Mouse (Mus musculus) urinary bladder, postnatal 4 days (tissue): Measurements from ENCODE around the gene Olfml2a.
A peak's percentile ranks its signal among the peaks of the same experiment; 100 is the strongest.

ENCODE experiments used
- DNase-seq, 2 experiments: peaks; one replicate each; pipeline ENCODE4 v3.0.0; 2021 to 2022; ENCODE audit warnings: low spot score in 2 of 2

The Olfml2a gene

DNA sequence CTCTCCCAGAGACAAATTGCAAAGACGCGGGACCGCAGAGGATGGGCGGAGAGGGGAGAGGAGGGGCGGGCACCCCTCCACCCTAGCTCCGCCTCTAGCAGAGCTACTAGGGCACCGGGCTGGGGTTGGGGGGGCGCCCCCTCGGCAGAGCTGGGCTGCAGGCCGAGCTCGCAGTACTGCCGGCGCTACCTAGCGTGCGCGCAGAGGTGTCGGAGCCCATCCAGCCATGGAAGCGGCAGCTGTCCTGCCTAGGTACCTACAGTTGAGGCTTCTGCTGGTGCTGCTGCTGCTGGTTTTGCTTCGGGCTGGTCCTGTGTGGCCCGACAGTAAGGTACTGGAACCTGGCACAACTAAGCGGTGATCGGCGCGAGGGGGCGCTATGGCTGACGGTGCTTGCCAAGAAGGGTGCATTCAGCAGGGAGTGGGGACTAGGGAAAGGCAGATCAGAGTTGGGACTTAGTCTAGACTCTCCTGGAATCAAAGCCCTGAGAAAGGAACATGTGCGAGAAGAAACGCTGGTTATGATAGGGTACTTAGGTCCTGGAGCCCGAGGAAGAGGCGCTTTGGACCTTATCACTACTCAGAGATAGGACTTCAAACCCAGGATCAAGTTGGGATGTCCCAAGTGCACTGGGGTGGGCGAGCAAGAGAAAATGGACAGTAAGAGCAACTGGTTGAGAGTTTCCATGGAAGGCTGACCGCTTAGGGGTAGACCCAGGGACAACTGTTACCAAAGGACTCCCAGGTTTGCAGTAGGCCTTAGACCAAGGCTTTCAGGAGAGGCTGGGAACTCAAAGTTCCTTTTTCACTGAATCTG lies at the start of gene Olfml2a:
TSS of gene Olfml2a (plus strand) at position 128 of the 817 bp plus-strand sequence.
- peak; percentile 65 to 79 for DNase-seq

DNA sequence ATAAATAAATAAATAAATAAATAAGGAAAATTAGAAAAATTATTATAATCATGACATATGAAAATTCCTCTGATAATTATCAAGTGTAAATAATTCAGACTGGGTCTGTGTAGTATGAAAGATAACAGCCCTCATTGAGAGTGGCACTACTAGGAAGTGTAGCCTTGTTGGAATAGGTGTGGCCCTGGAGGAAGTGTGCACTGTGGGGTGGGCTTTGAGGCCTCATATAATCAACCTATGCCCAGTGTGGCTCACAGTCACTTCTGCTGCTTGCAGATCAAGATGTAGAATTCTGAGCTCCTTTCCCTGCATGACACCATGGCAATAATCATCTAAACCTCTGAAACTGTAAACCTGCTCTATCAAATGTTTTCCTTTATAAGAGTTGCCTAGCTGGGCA lies 28.9 kb upstream of the Olfml2a start:
- no peak for DNase-seq

DNA sequence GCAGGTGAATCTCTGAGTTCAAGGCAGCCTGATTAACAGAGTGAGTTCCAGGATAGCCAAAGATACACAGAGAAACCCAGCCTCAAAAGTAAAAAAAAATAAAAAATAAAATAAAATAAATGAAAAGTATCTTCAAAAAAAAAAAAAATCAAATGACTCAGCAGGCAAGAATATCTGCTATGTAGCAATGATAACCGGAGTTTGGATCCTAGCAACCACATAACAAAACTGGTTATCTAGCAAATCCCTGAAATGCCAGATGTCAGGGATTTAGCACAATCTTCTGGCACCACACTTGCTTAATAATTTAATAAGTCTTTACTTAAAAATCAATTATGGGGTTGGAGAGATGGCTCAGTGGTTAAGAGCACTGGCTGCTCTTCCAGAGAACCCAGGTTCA lies 27.5 kb upstream of the Olfml2a start:
- no peak for DNase-seq

DNA sequence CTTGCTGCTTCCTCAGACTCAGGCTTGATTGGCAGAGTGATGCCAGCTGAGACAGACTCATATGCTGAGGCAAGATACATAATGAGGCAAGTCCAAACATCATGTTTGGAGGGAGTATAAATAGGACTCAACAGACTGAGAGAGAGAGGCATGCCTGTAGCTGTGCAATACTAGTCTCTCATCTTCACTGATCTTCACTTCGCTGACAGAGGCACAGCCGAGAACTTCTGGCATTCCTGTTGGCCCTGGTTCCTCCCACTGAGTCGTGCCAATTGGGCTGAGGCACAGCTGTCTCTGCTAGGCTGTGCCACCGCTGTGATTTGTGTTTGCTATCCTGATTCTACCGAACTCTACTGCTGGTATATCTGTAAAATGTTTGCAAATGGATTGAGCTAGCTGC lies 25.7 kb upstream of the Olfml2a start:
- no peak for DNase-seq

DNA sequence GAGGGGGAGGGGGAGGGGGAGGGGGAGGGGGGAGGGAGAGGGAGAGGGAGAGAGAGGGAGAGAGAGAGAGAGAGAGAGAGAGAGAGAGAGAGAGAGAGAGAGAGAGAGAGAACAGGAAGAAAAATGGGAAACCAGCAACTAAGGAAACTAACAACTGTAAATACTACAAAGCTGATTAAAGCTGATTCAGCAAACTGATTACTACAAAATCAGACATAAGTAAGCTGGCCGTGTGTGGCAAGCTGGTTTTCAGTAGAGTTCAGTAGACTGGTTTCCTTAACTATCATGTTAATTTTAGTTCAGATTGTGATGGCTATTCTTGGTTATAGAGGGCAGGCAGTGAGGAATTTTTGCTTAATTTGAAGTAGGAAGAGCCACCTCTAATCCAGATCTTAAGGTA lies 23.2 kb upstream of the Olfml2a start:
- DNase-seq: no peak

DNA sequence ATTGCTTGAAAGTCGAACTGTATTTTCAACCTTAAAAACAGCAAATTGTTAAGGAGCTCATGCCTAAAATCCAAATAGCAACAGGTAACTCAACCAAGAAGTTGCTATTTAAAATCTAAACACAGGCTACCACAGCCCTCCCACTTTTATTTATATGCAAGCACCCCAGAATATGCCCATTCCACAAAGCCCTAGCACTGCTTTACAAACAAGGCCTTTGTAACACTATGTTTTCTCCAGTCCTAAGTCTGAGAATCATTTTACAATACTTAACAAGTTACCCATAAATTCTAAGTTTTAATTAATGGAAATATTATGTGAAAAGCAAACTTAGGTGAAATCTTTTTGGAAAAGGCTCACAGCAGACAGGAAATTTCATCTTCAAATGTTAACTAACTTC lies 17.3 kb upstream of the Olfml2a start:
- DNase-seq: no peak

DNA sequence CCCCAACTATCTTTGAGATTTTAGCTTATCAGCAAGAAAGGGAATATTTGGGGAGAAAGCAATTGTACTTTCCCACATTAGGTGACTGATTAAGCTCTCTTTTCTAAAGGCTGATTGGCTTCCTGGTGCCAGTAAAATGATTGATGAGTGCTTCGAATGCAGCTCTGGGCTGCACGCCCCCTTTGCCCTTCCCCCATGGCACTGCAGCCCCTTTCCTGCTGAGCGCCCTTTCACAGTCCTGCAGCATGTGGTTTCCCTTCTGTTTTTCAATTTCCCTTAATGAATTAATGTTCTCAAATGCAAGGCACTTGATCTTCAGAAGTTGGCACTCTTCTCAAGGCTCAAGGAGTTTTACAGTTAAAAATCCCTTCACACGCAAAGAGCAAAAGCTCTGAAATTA lies 16.8 kb upstream of the Olfml2a start:
- no peak for DNase-seq

DNA sequence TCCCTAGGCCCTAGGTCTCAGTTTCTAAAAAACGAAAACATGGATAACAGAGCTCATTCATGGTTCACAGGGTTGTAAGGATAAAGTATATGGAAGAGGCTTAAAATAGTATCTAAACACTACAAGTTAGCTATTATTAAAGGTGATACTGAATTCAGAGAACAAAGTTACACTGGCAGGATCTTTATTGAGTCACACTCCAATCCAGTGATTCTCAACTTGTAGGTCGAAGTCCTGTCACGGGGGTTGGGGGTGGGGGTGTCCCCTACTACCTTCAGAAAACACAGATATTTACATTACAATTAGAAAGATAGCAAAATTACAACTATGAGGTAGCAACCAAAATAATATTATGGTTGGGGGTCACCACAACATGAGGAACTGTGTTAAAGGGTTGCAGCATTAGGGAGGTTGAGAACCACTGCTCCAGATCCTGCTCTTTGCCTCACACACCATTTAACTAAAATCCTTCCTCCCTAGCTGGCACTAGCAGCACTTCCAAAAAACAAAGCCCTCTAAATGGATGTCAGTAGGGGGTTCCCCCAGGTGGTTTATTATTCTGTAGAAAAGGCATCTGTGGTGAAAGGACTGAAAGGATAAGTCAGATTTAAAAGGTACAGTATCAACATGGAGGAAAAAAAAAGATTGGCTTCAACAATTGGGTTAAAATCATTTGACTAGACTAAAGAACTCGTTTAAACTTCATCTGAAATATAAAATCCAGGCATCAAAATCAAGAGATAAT lies 14.7 kb upstream of the Olfml2a start:
- no peak for DNase-seq

DNA sequence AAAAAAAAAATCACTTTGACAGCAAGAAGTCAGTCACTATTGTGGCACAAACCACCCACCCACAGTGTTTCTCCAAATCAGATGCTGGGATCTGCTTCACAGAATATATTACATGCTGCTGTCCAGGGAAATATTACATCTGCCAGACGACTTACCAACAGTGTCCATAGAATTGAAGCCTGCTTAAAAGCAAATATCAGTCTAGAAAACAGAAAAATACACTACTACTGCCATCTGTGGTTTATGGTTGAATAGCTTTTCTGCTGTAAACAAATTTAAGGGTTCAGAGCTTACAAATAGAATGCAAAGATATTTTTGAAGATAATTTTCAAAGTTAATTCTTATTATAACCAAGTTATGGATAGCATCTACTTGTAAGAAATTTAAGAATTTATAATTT lies 10.4 kb upstream of the Olfml2a start:
- no peak for DNase-seq

DNA sequence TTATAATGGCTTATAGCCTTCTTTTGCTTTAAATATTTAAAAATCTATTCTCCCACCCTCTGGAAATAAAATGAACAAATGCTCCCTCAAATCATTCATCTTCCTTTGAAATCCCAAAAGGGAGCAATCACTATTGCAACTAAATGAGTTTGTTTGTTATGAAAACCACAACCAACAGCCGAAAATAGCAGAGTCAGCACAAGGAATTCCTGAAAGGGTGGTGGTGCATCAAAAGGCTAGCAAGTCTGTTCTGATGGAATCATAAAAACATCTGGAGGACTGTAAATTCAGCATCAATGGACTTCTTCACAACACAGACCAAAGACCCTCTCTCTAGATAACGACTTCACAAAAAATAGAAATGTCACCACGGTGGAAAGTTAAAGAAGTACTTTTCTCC lies 8.3 kb upstream of the Olfml2a start:
- DNase-seq: no peak

DNA sequence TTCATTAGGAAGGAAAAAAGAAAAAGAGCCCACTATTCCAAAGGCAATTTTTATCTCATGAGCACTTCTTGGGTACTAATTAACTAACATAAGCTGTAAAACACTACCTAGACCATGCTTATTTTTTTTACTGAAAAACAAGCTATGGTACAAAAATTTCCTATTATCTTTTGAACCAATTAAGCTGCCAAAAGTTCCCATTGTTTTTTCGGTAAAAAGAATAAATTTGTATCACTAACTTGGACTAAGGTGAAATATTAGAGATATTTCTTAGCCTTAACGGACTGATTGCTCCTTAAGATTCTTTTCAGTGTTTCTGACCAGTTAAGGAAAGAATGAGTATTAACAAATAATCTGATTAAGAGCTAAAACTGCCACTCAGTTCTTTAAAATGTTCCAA lies 7.9 kb upstream of the Olfml2a start:
- no peak for DNase-seq

DNA sequence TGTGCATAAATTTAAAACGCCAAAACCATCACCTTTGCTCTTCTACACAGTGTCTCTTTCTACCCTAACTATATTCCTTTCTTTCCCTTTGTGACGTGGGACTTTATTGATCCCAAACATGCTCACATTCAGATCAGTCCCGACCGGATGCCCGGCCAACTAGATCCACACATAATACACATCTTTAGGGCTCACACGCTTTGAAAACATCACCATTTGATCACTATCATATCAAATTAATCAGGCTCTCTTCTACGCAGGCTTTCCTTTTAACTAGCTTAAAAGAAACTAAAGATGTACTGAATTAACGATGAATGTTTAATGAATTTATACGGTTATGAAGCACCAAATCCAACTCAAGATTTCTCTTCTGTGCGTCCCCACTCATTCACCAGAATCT lies 7.2 kb upstream of the Olfml2a start:
- no peak for DNase-seq

DNA sequence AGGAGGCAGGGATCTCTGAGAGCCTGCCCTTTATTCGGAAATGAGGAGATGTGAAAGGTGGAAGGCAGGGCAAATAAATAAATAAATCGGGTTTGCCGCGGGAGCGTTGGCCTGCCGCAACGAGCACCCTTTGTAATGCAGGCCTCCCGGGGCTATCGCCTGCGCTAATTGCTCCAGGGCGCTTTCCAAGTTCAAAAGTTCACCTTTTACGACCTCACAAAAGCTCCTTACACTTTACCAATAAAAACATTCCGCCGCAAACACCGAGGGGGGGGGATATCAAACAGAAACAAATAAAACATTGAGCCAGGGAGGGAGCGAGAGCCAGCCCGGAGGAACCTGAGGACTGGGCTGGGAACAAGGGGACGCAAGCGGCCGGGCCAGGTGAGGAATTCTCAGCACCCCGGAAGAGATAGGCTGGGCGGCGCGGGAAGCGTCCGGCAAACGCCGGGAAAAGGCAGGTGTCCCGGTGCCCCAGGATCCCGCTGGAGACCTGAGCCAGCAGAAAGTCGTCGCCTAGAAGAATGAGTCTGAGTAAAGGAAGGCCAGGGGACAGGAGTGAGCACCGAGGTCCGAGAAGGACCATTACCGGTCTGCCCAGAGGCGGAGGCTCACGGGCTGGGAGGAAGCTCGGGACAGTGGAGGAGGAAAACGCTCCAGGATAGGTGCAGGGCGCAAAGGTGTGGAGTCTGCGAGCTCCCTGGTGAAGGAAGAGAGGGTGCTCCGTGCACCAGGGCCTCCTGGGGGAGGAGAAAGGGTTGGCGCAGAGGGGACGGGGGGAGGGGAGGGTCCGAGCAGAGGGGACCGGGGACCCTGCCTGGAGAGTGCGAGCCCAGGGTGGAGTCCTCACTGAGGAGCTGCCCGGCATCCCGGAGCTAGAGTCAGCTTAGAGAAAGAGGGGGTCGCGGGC lies 6.4 kb upstream of the Olfml2a start:
- DNase-seq: no peak

DNA sequence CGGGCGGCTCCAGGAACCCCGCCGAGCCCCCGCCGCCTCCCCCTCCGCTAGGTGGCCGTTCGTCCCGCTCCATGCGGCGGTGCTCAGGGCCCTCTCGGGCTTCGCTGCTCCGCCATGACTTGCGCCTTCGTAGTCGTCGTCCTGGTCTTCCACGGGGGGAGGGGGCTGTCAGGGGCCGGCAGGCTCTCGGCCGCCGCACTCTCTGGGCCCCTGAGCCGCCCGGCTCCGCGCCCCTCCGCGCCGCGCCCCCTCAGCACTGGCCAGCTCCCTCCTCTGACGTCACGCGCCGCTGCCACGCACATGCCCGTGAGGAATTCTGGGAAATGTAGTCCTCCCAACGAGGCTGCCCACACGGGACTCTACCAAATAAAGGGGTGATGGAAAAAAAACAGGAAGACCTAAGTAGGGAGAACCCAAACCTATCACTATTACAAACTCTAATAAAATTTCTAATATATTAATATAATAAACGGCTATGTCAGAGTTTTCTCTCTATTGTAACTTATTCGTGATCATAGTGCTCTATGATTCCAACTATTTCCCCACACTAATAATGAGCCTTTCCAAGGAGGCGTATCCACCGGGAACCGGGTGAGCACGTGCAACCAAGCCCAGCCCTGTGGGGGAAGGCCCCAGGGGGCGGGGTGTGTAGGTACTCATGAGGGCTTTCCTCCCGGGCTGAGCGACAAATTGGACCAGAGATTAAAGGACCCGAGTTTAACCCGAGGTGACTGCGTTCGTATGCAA lies 5.5 kb upstream of the Olfml2a start:
- DNase-seq: peak; percentile 88 to 92

DNA sequence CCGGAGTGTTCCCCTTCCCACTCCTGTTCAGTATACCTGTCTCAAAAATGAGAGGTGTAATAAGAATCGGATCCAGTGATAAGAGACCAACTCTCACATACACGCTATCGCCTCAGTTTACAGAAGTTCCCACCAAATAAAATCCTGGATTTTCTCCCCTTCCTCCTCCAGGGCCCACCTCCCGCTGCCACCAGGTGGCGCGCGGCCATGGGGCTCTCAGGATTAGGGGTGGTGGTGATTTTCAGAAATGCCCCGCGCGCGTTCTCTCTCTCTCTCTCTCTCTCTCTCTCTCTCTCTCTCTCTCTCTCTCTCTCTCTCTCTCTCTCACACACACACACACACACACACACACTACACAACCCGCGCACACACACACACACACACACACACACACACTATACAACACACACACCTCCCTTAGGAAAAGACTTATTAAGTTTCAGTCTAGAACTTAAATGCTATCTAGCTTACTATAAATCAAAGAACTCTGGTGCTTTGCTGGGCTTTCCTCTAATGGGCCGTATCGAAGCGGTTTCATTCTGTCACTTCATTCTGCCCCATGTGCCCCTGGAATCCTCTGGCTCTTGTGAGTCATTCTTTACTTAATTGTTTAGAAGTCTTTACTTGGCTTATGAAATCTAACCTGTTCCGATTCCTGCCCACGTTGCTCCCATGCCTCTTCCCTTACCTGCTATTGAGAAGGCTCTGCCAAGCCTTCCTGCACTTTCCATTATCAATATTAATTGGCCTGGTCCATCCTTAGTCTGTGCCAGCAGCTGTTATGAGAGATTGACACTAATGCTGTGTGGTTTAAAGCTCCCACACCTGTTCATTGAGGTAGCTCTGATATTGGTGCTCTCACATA lies 4.4 kb upstream of the Olfml2a start, which contains the start of gene Nr6a1:
TSS of gene Nr6a1 (minus strand) at position 574 of the 865 bp plus-strand sequence.
- DNase-seq: peak; percentile 54 to 74

DNA sequence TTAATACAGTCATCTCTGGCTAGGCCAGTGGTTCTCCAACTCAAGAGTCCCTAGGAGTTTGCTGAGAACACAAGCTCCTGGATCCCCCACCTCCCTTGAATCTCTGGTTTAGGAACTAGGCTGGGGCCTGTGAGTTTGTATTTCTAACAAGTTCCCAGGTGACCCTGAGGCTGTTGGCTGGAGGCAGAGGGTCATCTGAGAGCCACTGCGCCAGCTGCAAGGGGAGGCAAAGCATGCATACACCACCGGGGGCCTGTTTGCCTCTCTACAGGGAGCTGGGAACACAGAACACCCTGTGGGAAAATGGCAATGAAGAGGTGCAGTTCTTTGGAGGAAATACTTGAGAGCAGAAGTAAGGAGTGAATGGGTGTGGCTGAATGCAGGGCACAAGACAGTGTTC lies 1.5 kb upstream of the Olfml2a start:
- no peak for DNase-seq

DNA sequence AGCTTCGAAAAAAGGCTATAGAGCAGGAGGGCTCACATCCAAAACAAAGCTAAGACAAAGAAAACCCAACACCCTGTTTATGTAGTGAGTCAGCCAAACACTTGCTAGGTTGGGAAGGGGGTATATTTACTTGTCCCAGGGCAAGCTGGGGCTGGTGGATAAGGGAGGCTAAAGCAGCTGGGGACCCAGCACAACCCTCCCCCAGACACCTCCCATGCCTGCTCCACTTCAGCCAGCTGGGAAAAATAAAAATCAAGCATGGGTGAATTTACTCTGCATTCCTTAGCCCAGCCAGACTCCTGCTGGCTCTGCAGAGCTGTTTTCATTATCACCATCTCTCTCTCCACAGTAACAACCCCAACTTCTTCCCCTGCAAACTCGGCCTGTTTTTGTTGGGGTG lies 2.2 kb downstream of the Olfml2a start:
- no peak for DNase-seq

DNA sequence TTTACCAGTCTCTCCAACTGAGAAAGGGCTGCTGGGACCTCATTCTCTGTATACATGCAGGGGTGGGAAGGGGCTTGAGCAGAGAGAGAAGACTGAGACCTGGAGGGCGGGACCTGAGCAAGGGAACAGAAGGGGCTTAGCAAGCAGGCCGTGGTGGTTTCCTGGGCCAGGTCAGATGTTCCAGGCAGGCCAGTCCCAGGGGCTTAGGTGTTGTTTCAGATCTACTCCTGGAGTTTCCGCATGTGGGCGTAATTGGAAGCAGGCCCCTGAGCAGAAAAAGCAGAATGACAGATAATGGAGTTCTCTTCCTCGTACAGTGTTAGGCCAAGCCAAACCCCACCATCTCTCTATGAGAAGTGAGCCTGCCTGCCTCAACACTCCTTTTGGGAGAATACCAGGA lies 3.2 kb downstream of the Olfml2a start:
- peak in 1 of 2 experiments; percentile 15 for DNase-seq

DNA sequence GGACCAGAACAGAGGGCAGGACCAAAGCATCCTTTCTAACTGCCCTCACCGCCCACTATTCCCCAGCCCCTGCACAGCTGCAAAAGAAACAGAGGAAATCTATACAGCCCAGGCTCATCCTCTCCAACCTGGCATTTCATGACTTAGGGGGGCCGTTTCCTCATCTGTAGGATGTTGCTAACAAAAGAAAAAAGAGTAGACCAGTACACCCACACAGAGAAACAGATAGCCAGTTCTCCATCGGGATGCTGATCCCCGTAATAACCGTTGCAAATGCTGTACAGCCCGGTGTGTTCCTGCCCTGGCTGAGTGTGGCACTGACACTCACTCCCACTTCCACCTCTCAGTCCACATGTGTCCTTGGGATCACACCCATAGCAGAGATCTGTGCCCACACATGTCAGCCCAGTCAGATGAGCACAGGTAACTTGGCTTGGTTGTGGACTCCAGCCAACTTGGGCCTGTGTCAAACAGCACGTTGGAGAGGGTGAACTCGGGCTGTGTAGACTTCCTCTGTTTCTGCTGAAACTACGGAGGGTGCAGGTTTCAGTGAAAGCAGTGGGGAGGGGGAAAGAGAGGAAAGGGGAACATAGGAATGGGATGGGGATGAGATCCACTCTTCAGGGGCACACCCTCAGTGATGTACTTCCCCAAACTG lies 5.1 kb downstream of the Olfml2a start:
- peak in 1 of 2 experiments; percentile 15 for DNase-seq

DNA sequence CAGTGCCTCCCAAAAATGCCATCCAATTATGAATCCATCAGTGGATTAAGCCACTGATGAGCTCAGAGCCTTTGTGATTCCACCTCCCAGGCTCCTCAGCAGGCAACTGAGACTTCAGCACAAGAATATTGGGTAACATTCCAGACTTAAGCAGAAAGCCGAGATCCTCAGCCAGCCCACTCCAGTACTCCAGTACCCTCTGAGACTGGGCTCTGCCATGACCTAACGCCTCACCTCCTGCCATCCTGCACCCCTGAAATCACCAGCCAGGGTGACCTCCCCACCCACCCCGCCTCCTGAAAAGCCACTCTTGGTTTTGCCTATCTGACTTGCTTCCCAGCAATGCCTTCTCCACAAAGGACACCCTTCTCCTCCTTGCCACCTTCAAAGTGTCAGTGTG lies 5.6 kb downstream of the Olfml2a start:
- DNase-seq: peak in 1 of 2 experiments; percentile 15
